ENCODE assay signal across 28 mouse cellular contexts in genomic region chr13:12677372-12677771, GRCm38 (mm10).
DNase-seq lines count a peak whose midpoint lies in the region; ATAC-seq lines count a peak whose summit lies in the region.
"Had no signal": no experiment of that assay in that cellular context is flagged by ENCODE, and none has a peak within 500 bp of the region (broad histone marks: within the 10 kb centered on the region; RNA-seq: fewer than 3 reads in every experiment).

No protein-coding gene starts in this region.

- H3K9ac ChIP-seq in kidney, embryonic 16.5 days (replicated peaks; ENCODE audit: low read length) = no peak overlapping the region
- H3K9ac ChIP-seq: embryonic facial prominence, embryonic 13.5 days; embryonic facial prominence, embryonic 15.5 days; forebrain, embryonic 12.5 days had no signal

- H3K4me2 ChIP-seq in kidney, embryonic 16.5 days (replicated peaks; ENCODE audit: low read depth, low read length) = no peak overlapping the region
- H3K4me2 ChIP-seq: embryonic facial prominence, embryonic 13.5 days; embryonic facial prominence, embryonic 15.5 days; forebrain, embryonic 12.5 days had no signal

- H3K27me3 ChIP-seq in kidney, embryonic 16.5 days (ENCODE audit: insufficient read depth, low read length) = no peaks in the 10 kb centered on the region
- H3K27me3 ChIP-seq: CH12.LX; embryonic facial prominence, embryonic 13.5 days; embryonic facial prominence, embryonic 15.5 days; forebrain, embryonic 12.5 days had no signal

- DNase-seq in heart, adult 11 months = peak; percentile 16
- no peak for DNase-seq in heart, postnatal 14 days
- DNase-seq in kidney, postnatal 14 days = no peak
- peak; percentile 7 to 41 for DNase-seq in kidney, postnatal 25 days
- no peak for DNase-seq in kidney, adult 8-10 months
- DNase-seq in ZHBTc4 (ENCODE audit: low read depth, low spot score) = peak; percentile 51
- DNase-seq in left cerebral cortex, adult 18-20 months (ENCODE audit: low spot score in 2 of 2) = no peak
- DNase-seq: adrenal gland, adult 2 months; adrenal gland, postnatal 10 days; adrenal gland, postnatal 25 days; B cell, adult 2 months; cerebellum, adult 11 months; cerebellum, adult 18-20 months; cerebellum, adult 8-10 months; cerebellum, adult 9-11 months; cerebellum, postnatal 14 days; cerebellum, postnatal 36 days; embryo, embryonic 11 days had no signal

- WGBS in kidney, embryonic 16.5 days = 75% methylated on average over 2 of the region's 2 CpGs

- peak; percentile 33; the same call in 1 of the 2 replicates for ATAC-seq in kidney, embryonic 16.5 days (ENCODE audit: low FRiP score, low TSS enrichment)
- ATAC-seq: CD4-positive, CD25-positive, alpha-beta regulatory T cell, adult 4 months; forebrain, embryonic 14.5 days; forebrain, embryonic 16.5 days had no signal

- H3K9me3 ChIP-seq in kidney, embryonic 16.5 days (ENCODE audit: low read length) = no peaks in the 10 kb centered on the region
- H3K9me3 ChIP-seq: embryonic facial prominence, embryonic 13.5 days; embryonic facial prominence, embryonic 15.5 days; forebrain, embryonic 10.5 days; forebrain, embryonic 12.5 days had no signal

- no peaks in the 10 kb centered on the region for H3K4me1 ChIP-seq in kidney, embryonic 16.5 days (ENCODE audit: insufficient read depth, low read length)
- H3K4me1 ChIP-seq: embryonic facial prominence, embryonic 13.5 days; embryonic facial prominence, embryonic 15.5 days; forebrain, embryonic 12.5 days had no signal

- no peak overlapping the region for H3K4me3 ChIP-seq in kidney, embryonic 16.5 days (ENCODE audit: low read length)
- H3K4me3 ChIP-seq: embryonic facial prominence, embryonic 13.5 days; embryonic facial prominence, embryonic 15.5 days; erythroblast, embryonic 14.5 days; forebrain, embryonic 10.5 days; forebrain, embryonic 12.5 days had no signal

- no peak overlapping the region for H3K27ac ChIP-seq in kidney, embryonic 16.5 days (ENCODE audit: low read length)
- H3K27ac ChIP-seq: embryonic facial prominence, embryonic 13.5 days; embryonic facial prominence, embryonic 15.5 days; forebrain, embryonic 10.5 days; forebrain, embryonic 12.5 days had no signal

- intact Hi-C loops in heart, postnatal 14 days (cut with DNase I) = no loop called here

- no peaks in the 10 kb centered on the region for H3K36me3 ChIP-seq in kidney, embryonic 16.5 days (ENCODE audit: insufficient read depth, low read length)
- H3K36me3 ChIP-seq: embryonic facial prominence, embryonic 13.5 days; embryonic facial prominence, embryonic 15.5 days; forebrain, embryonic 10.5 days; forebrain, embryonic 12.5 days had no signal

Comparison
In these comparisons a context has a peak if more than half of its experiments do, and no peak if none do; other contexts are left out.
1. DNase-seq: peak in heart, adult 11 months (single experiment), kidney, postnatal 25 days (2 of 2) and ZHBTc4 (single experiment); none in heart, postnatal 14 days (0 of 2), kidney, postnatal 14 days (single experiment), kidney, adult 8-10 months (0 of 2) and left cerebral cortex, adult 18-20 months (0 of 2).